Mouse (Mus musculus): ENCODE measurements around the gene Sult1a1. TPM values are rescaled to one million over a fixed set of nuclear protein-coding genes. Genes with fewer than 3 reads are reported as not detected.

Sult1a1 gene
- polyA plus RNA-seq, 1 experiment from 2014 or later: 18.5 TPM

- Histone ChIP-seq H3K9me3 (replicated peaks; ENCODE audit: control insufficient read depth, low read length) (peaks cover 6% of the 10 kb centered on the region; the same call in 1 of the 2 replicates), H3K27me3 (ENCODE audit: control insufficient read depth, insufficient read depth, low read length) (peaks cover 18% of the 10 kb centered on the region), H3K4me1 (ENCODE audit: control insufficient read depth, insufficient read depth, low read length) (peaks cover 10% of the 10 kb centered on the region), H3K4me3 (ENCODE audit: low read length) (no peak overlapping the region), H3K36me3 (ENCODE audit: control insufficient read depth, insufficient read depth) (no peaks in the 10 kb centered on the region), H3K27ac (ENCODE audit: low read length) (no peak overlapping the region), H3K9ac (ENCODE audit: low read length) (no peak overlapping the region), H3K4me2 (ENCODE audit: low read depth, low read length) (no peak overlapping the region)
- ATAC-seq (replicated peaks; ENCODE audit: extremely low read depth, insufficient read depth, low FRiP score): no peak
- 78% methylated on average over 10 of the region's 10 CpGs for WGBS
Measured at GRCm38 (mm10) chr7:126708175-126708952, 32.1 kb upstream of the Sult1a1 start.

- Histone ChIP-seq H3K9me3 (replicated peaks; ENCODE audit: control insufficient read depth, low read length) (peaks cover 6% of the 10 kb centered on the region; the same call in 1 of the 2 replicates), H3K4me1 (ENCODE audit: control insufficient read depth, insufficient read depth, low read length) (peaks cover 10% of the 10 kb centered on the region), H3K27me3 (ENCODE audit: control insufficient read depth, insufficient read depth, low read length) (peaks cover 25% of the 10 kb centered on the region), H3K4me3 (ENCODE audit: low read length) (no peak within 1 kb of the TSS), H3K9ac (ENCODE audit: low read length) (no peak within 1 kb of the TSS), H3K4me2 (ENCODE audit: low read depth, low read length) (no peak within 1 kb of the TSS), H3K27ac (ENCODE audit: low read length) (peak within 1 kb of the TSS; percentile 66), H3K36me3 (ENCODE audit: control insufficient read depth, insufficient read depth) (no peaks in the 10 kb centered on the region)
- WGBS: 74% methylated on average over 19 of the region's 19 CpGs
- ATAC-seq (replicated peaks; ENCODE audit: extremely low read depth, insufficient read depth, low FRiP score): 0 out of 2 replicates have a peak, but pooled peaks have one; percentile 15
Measured at GRCm38 (mm10) chr7:126707442-126708174, 31.4 kb upstream of the Sult1a1 start, which contains the start of gene Coro1a. TSS of gene Coro1a (minus strand) at chr7:126707787.

GRCm38 (mm10) chr7:126704121-126704980 is 28.1 kb upstream of the Sult1a1 start:
- Histone ChIP-seq H3K4me1 (ENCODE audit: control insufficient read depth, insufficient read depth, low read length) (peaks cover 16% of the 10 kb centered on the region), H3K27me3 (ENCODE audit: control insufficient read depth, insufficient read depth, low read length) (peaks cover 25% of the 10 kb centered on the region), H3K9me3 (replicated peaks; ENCODE audit: control insufficient read depth, low read length) (peaks cover 6% of the 10 kb centered on the region; the same call in 1 of the 2 replicates), H3K4me3 (ENCODE audit: low read length) (peak overlapping the region; percentile 49), H3K9ac (ENCODE audit: low read length) (peak overlapping the region; percentile 58; the same call in 1 of the 2 replicates), H3K36me3 (ENCODE audit: control insufficient read depth, insufficient read depth) (no peaks in the 10 kb centered on the region), H3K27ac (ENCODE audit: low read length) (peak overlapping the region; percentile 62), H3K4me2 (ENCODE audit: low read depth, low read length) (peak overlapping the region; percentile 63)
- 2% methylated on average over 39 of the region's 39 CpGs for WGBS
- peak; percentile 59 for ATAC-seq (replicated peaks; ENCODE audit: extremely low read depth, insufficient read depth, low FRiP score)

- H3K4me1 ChIP-seq (ENCODE audit: control insufficient read depth, insufficient read depth, low read length): peaks cover 16% of the 10 kb centered on the region
- H3K27me3 ChIP-seq (ENCODE audit: control insufficient read depth, insufficient read depth, low read length): peaks cover 25% of the 10 kb centered on the region
- H3K4me3 ChIP-seq (ENCODE audit: low read length): peak overlapping the region; percentile 49
- no peaks in the 10 kb centered on the region for H3K9me3 ChIP-seq (replicated peaks; ENCODE audit: control insufficient read depth, low read length)
- 15% methylated on average over 7 of the region's 7 CpGs for WGBS
- no peak overlapping the region for H3K4me2 ChIP-seq (ENCODE audit: low read depth, low read length)
- H3K27ac ChIP-seq (ENCODE audit: low read length): peak overlapping the region; percentile 34; the same call in 1 of the 2 replicates
- H3K36me3 ChIP-seq (ENCODE audit: control insufficient read depth, insufficient read depth): no peaks in the 10 kb centered on the region
- H3K9ac ChIP-seq (ENCODE audit: low read length): peak overlapping the region; percentile 62
- no peak for ATAC-seq (replicated peaks; ENCODE audit: extremely low read depth, insufficient read depth, low FRiP score)
Measured at GRCm38 (mm10) chr7:126703757-126704077, 27.5 kb upstream of the Sult1a1 start.

GRCm38 (mm10) chr7:126702861-126703756 is 26.9 kb upstream of the Sult1a1 start:
- peaks cover 16% of the 10 kb centered on the region for H3K4me1 ChIP-seq (ENCODE audit: control insufficient read depth, insufficient read depth, low read length)
- H3K36me3 ChIP-seq (ENCODE audit: control insufficient read depth, insufficient read depth): no peaks in the 10 kb centered on the region
- WGBS: 69% methylated on average over 12 of the region's 12 CpGs
- peaks cover 25% of the 10 kb centered on the region for H3K27me3 ChIP-seq (ENCODE audit: control insufficient read depth, insufficient read depth, low read length)
- peak overlapping the region; percentile 11 for H3K4me2 ChIP-seq (ENCODE audit: low read depth, low read length)
- peak overlapping the region; percentile 34 for H3K27ac ChIP-seq (ENCODE audit: low read length)
- peak overlapping the region; percentile 49 for H3K4me3 ChIP-seq (ENCODE audit: low read length)
- no peak for ATAC-seq (replicated peaks; ENCODE audit: extremely low read depth, insufficient read depth, low FRiP score)
- peak overlapping the region; percentile 62 for H3K9ac ChIP-seq (ENCODE audit: low read length)
- H3K9me3 ChIP-seq (replicated peaks; ENCODE audit: control insufficient read depth, low read length): no peaks in the 10 kb centered on the region

GRCm38 (mm10) chr7:126702358-126702757 is 26.1 kb upstream of the Sult1a1 start:
- Histone ChIP-seq H3K4me3 (ENCODE audit: low read length) (peak overlapping the region; percentile 49), H3K9ac (ENCODE audit: low read length) (no peak overlapping the region), H3K9me3 (replicated peaks; ENCODE audit: control insufficient read depth, low read length) (no peaks in the 10 kb centered on the region), H3K4me2 (ENCODE audit: low read depth, low read length) (peak overlapping the region; percentile 61), H3K27me3 (ENCODE audit: control insufficient read depth, insufficient read depth, low read length) (peaks cover 25% of the 10 kb centered on the region), H3K4me1 (ENCODE audit: control insufficient read depth, insufficient read depth, low read length) (peaks cover 16% of the 10 kb centered on the region), H3K36me3 (ENCODE audit: control insufficient read depth, insufficient read depth) (no peaks in the 10 kb centered on the region), H3K27ac (ENCODE audit: low read length) (peak overlapping the region; percentile 64; the same call in 1 of the 2 replicates)
- 68% methylated on average over 6 of the region's 6 CpGs for WGBS
- ATAC-seq (replicated peaks; ENCODE audit: extremely low read depth, insufficient read depth, low FRiP score): no peak

- Histone ChIP-seq H3K9me3 (replicated peaks; ENCODE audit: control insufficient read depth, low read length) (no peaks in the 10 kb centered on the region), H3K4me3 (ENCODE audit: low read length) (peak overlapping the region; percentile 34), H3K4me1 (ENCODE audit: control insufficient read depth, insufficient read depth, low read length) (peaks cover 21% of the 10 kb centered on the region), H3K4me2 (ENCODE audit: low read depth, low read length) (peak overlapping the region; percentile 61), H3K27me3 (ENCODE audit: control insufficient read depth, insufficient read depth, low read length) (peaks cover 25% of the 10 kb centered on the region), H3K9ac (ENCODE audit: low read length) (peak overlapping the region; percentile 60), H3K36me3 (ENCODE audit: control insufficient read depth, insufficient read depth) (no peaks in the 10 kb centered on the region), H3K27ac (ENCODE audit: low read length) (peak overlapping the region; percentile 64; the same call in 1 of the 2 replicates)
- ATAC-seq (replicated peaks; ENCODE audit: extremely low read depth, insufficient read depth, low FRiP score): no peak
- 53% methylated on average over 24 of the region's 24 CpGs for WGBS
Measured at GRCm38 (mm10) chr7:126701559-126702357, 25.5 kb upstream of the Sult1a1 start.

All from heart, embryonic 16.5 days (tissue).